Mouse (Mus musculus): Measurements from ENCODE around the gene Ccl5.

GRCm38 (mm10) chr11:83557074-83557473, 26.8 kb upstream of the Ccl5 start:
- TF ChIP-seq POLR2A (IDR thresholded peaks at IDR 0.05; ENCODE audit: borderline replicate concordance, insufficient read depth, low read length) (no peak), CTCF (IDR thresholded peaks at IDR 0.05; ENCODE audit: borderline replicate concordance, insufficient read depth, low read depth, low read length) (no peak)

All from cerebellum, adult 2 months (tissue).